Comparison of ENCODE assay signal across 18 mouse cellular contexts in the genomic region with DNA sequence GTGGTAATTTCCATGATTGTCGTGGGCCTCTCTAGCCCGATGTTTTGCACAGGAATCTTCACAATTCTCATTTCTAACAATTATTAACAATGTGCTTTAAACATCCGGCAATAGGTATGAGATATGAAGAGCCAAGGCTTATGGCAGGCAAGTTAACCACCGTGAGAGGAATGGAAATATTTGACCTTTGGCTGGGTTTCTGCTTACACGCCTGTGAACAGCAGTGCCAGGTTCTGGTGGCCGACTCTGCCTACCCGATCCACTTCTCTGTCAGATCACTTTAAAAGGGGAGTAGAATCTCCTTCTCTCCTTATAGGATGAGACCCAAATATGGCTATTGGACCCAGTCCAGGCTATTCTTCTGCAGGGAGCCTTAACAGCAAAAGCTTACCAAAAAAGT.
"Had no signal": no experiment of that assay in that cellular context is flagged by ENCODE, and none has a peak within 500 bp of the region (broad histone marks: within the 10 kb centered on the region; RNA-seq: fewer than 3 reads in every experiment).

No protein-coding gene starts in this region.

- H3K4me2 ChIP-seq: liver, embryonic 12.5 days; liver, embryonic 15.5 days; lung, embryonic 15.5 days; midbrain, embryonic 13.5 days; neural tube, embryonic 13.5 days had no signal

- DNase-seq: kidney, adult 18-20 months; layer of hippocampus, postnatal 36 days; lung, adult 18-20 months; lung, postnatal 10 days; lung, postnatal 36 days; retina, postnatal 1 day; thymus, postnatal 25 days had no signal

- H3K9me3 ChIP-seq: liver, embryonic 12.5 days; liver, embryonic 15.5 days; lung, embryonic 15.5 days; midbrain, embryonic 10.5 days; midbrain, embryonic 13.5 days; neural tube, embryonic 13.5 days had no signal

- H3K9ac ChIP-seq: liver, embryonic 12.5 days; liver, embryonic 15.5 days; lung, embryonic 15.5 days; midbrain, embryonic 13.5 days; neural tube, embryonic 13.5 days had no signal

- ATAC-seq: liver, embryonic 12.5 days; midbrain, embryonic 13.5 days; midbrain, embryonic 16.5 days had no signal

- H3K36me3 ChIP-seq: liver, embryonic 12.5 days; liver, embryonic 15.5 days; lung, embryonic 15.5 days had no signal

- H3K4me3 ChIP-seq: left cerebral cortex, adult 2 months; liver, embryonic 12.5 days; liver, embryonic 15.5 days; lung, embryonic 15.5 days; megakaryocyte, embryonic 14.5 days; midbrain, embryonic 10.5 days; midbrain, embryonic 13.5 days; myocyte; neural tube, embryonic 13.5 days had no signal

- H3K27ac ChIP-seq: kidney, postnatal 0 days; left cerebral cortex, adult 2 months; liver, embryonic 12.5 days; liver, embryonic 15.5 days; lung, embryonic 15.5 days; midbrain, embryonic 10.5 days; midbrain, embryonic 13.5 days; neural tube, embryonic 13.5 days had no signal

- H3K27me3 ChIP-seq: liver, embryonic 12.5 days; liver, embryonic 15.5 days; lung, embryonic 15.5 days; megakaryocyte, embryonic 14.5 days; midbrain, embryonic 13.5 days; neural tube, embryonic 13.5 days had no signal

- H3K4me1 ChIP-seq: liver, embryonic 12.5 days; liver, embryonic 15.5 days; lung, embryonic 15.5 days; megakaryocyte, embryonic 14.5 days had no signal
